Mouse (Mus musculus) cerebellum, adult 2 months (tissue): ENCODE data around the gene Cyp2d26. TPM values are rescaled to one million over a fixed set of nuclear protein-coding genes. Genes with fewer than 3 reads are reported as not detected.

Source experiments
- DNase-seq, 2 experiments: peaks; one replicate each; pipeline ENCODE4 v3.0.0; 2021
- H3K27ac ChIP-seq: fragments of 200-500 bp; 2 replicates; pipeline ENCODE4 v1.5.1; 2012; ENCODE audit warnings: low read length, control low read depth, inconsistent platforms; ENCODE audit not compliant: insufficient read depth
- H3K27me3 ChIP-seq: fragments of 200-500 bp; 2 replicates; pipeline ENCODE4 v1.6.1; 2012; ENCODE audit warnings: inconsistent platforms, mild to moderate bottlenecking, low read length, moderate library complexity; ENCODE audit not compliant: control insufficient read depth, insufficient read depth
- H3K4me1 ChIP-seq: fragments of 200-500 bp; 2 replicates; pipeline ENCODE4 v1.6.1; 2011; ENCODE audit warnings: low read length; ENCODE audit not compliant: control insufficient read depth, insufficient read depth
- H3K4me3 ChIP-seq: fragments of 200-500 bp; replicated peaks from 2 replicates; pipeline ENCODE3; 2011; ENCODE audit warnings: mild to moderate bottlenecking, low read depth, low read length, control low read depth; ENCODE audit not compliant: insufficient read depth
- CTCF ChIP-seq: fragments of 200-500 bp; IDR thresholded peaks from 2 replicates; pipeline ENCODE4 v1.5.1; 2011; ENCODE audit warnings: low read depth, mild to moderate bottlenecking, control low read depth, low read length, moderate library complexity, borderline replicate concordance; ENCODE audit not compliant: insufficient read depth
- POLR2A ChIP-seq: fragments of 200-500 bp; IDR thresholded peaks from 2 replicates; pipeline ENCODE4 v1.6.1; 2011; ENCODE audit warnings: low read length, control low read depth, borderline replicate concordance; ENCODE audit not compliant: insufficient read depth
- WGBS: fragments of 180-500 bp; shearing (Covaris S2); methylation state at CpG from one replicate; pipeline ENCODE4 v1.1.7; 2018; 5-methylcytosine and 5-hydroxymethylcytosine counted together
- polyA plus RNA-seq: library from polyadenylated mRNA; depleted of rRNA; stranded (reverse); fragments of >200 nt; gene quantifications from 2 replicates; pipeline ENCODE4 v1.2.3, GENCODE M21; 2012

The Cyp2d26 gene
- polyA plus RNA-seq, 1 experiment: 0.16 TPM

GRCm38 (mm10) chr15:82810556-82810955 lies 16.5 kb upstream of the Cyp2d26 start:
- Histone ChIP-seq H3K27me3 (no peaks in the 10 kb centered on the region; the same call in 1 of the 2 replicates), H3K27ac (no peak overlapping the region), H3K4me3 (no peak overlapping the region), H3K4me1 (no peaks in the 10 kb centered on the region; the same call in 1 of the 2 replicates)
- TF ChIP-seq CTCF (no peak), POLR2A (no peak)
- whole genome bisulfite sequencing: 94% methylated on average over 1 of the region's 1 CpGs
- DNase-seq: no peak

GRCm38 (mm10) chr15:82809511-82809910 lies 15.4 kb upstream of the Cyp2d26 start:
- Histone ChIP-seq H3K27me3 (no peaks in the 10 kb centered on the region; the same call in 1 of the 2 replicates), H3K4me1 (no peaks in the 10 kb centered on the region; the same call in 1 of the 2 replicates), H3K27ac (no peak overlapping the region), H3K4me3 (no peak overlapping the region)
- 70% methylated on average over 6 of the region's 6 CpGs for WGBS
- no peak for DNase-seq
- TF ChIP-seq POLR2A (no peak), CTCF (no peak)

- H3K4me1 ChIP-seq: no peaks in the 10 kb centered on the region; the same call in 1 of the 2 replicates
- 93% methylated on average over 5 of the region's 5 CpGs for WGBS
These were observed 13.1 kb upstream of the Cyp2d26 start for GRCm38 (mm10) chr15:82806969-82807763.

GRCm38 (mm10) chr15:82804708-82805639 lies 10.9 kb upstream of the Cyp2d26 start:
- peak; percentile 60 to 82 for DNase-seq
- Histone ChIP-seq H3K27ac (no peak overlapping the region), H3K4me1 (no peaks in the 10 kb centered on the region), H3K4me3 (no peak overlapping the region), H3K27me3 (no peaks in the 10 kb centered on the region)
- TF ChIP-seq POLR2A (no peak), CTCF (peak; percentile 90)
- WGBS: 33% methylated on average over 5 of the region's 5 CpGs

More at GRCm38 (mm10) chr15:82806969-82807763, 13.1 kb upstream of the Cyp2d26 start:
- TF ChIP-seq POLR2A: no peak
- no peak for TF ChIP-seq CTCF
- H3K27ac ChIP-seq: no peak overlapping the region
- DNase-seq: no peak
- no peak overlapping the region for H3K4me3 ChIP-seq
- H3K27me3 ChIP-seq: no peaks in the 10 kb centered on the region; the same call in 1 of the 2 replicates

GRCm38 (mm10) chr15:82795936-82796440 lies 1.9 kb upstream of the Cyp2d26 start:
- WGBS: 77% methylated on average over 3 of the region's 3 CpGs
- no peak for DNase-seq
- Histone ChIP-seq H3K4me1 (no peaks in the 10 kb centered on the region), H3K27ac (no peak overlapping the region), H3K4me3 (no peak overlapping the region), H3K27me3 (no peaks in the 10 kb centered on the region)
- TF ChIP-seq POLR2A (no peak), CTCF (no peak)

- H3K27me3 ChIP-seq: no peaks in the 10 kb centered on the region
- no peaks in the 10 kb centered on the region for H3K4me1 ChIP-seq
- no peak overlapping the region for H3K4me3 ChIP-seq
- TF ChIP-seq POLR2A (no peak), CTCF (no peak)
- H3K27ac ChIP-seq: no peak overlapping the region
- DNase-seq: no peak
- WGBS: 87% methylated on average over 6 of the region's 6 CpGs
These were observed 226 bp downstream of the Cyp2d26 start for GRCm38 (mm10) chr15:82793868-82794267.

- no peak for TF ChIP-seq CTCF
- no peak for TF ChIP-seq POLR2A
- no peak overlapping the region for H3K27ac ChIP-seq
- no peak overlapping the region for H3K4me3 ChIP-seq
- H3K4me1 ChIP-seq: no peaks in the 10 kb centered on the region
- no peaks in the 10 kb centered on the region for H3K27me3 ChIP-seq
- DNase-seq: no peak
- WGBS: 81% methylated on average over 1 of the region's 1 CpGs
These were observed 640 bp downstream of the Cyp2d26 start for GRCm38 (mm10) chr15:82793454-82793853.

GRCm38 (mm10) chr15:82792566-82792965 lies 1.5 kb downstream of the Cyp2d26 start:
- Histone ChIP-seq H3K27me3 (no peaks in the 10 kb centered on the region), H3K4me1 (no peaks in the 10 kb centered on the region), H3K27ac (no peak overlapping the region), H3K4me3 (no peak overlapping the region)
- TF ChIP-seq CTCF (no peak), POLR2A (no peak)
- 93% methylated on average over 11 of the region's 11 CpGs for WGBS
- DNase-seq: no peak
